Mouse (Mus musculus): Measurements from ENCODE around the gene Hddc3.
A peak's percentile ranks its signal among the peaks of the same experiment; 100 is the strongest.
"Not testable (repeated sequence)": the region's sequence is repeated elsewhere in the genome, so short reads cannot be mapped to it uniquely, and the experiment has no call there.

- TF ChIP-seq CTCF (conservative IDR thresholded peaks at IDR 0.05 in 1 of 2, IDR thresholded peaks at IDR 0.05 in 1 of 2; ENCODE audit: low read depth in 2 of 2, low read length in 2 of 2); POLR2A (IDR thresholded peaks at IDR 0.05; ENCODE audit: low read depth, low read length); USF1 (IDR thresholded peaks at IDR 0.05; ENCODE audit: low read depth, low read length): not testable (repeated sequence)
- TF ChIP-seq ZNF384 (IDR thresholded peaks at IDR 0.05; ENCODE audit: low read depth, low read length), result peak; percentile 69
Measured at GRCm38 (mm10) chr7:80324816-80325119, 18.1 kb upstream of the Hddc3 start.
